9 mouse cellular contexts compared by ENCODE assay signal in the genomic region with DNA sequence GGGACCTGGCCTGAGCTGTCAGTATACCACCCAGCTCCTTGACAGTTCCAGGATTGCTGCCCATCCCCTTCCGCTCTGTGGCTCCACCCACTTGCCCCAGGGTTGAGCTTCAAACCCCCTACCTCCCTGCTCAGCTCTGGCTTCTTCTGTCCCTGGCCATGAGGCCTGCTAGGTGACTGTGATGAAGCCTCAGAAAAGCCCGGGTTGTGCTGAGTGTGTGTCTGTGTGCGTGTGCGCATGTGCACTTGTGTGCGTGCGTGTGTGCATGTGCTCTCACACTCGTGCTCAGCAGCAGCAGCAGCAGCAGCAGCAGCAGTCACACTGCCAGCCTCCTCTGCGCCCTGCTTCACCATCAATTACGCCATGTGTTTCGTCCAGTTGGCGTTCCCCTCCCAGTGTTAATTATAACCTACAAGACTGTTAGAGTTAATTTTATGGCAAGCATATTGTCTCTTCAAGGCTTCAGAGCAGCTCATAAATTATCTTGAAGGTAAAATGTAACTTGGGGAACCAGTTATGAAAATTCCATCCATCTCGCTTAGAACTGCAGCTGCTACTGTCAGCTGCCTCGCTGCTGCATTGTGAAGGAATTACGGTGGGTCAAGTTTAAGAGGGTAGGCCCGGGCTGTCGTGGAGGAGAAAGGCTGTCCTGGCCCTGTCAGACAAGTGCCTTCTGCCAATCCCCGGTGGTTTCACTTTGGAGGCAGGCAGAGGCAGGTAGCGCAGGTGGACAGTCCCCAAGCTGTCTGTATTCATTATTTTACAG.
DNase-seq lines count a peak whose midpoint lies in the region; ATAC-seq and TF ChIP-seq lines count a peak whose summit lies in the region.
"Had no signal": no experiment of that assay in that cellular context is flagged by ENCODE, and none has a peak within 500 bp of the region (broad histone marks: within the 10 kb centered on the region; RNA-seq: fewer than 3 reads in every experiment).

No protein-coding gene starts in this region.

- DNase-seq in layer of hippocampus, adult 9-11 months, result peak; percentile 43
- DNase-seq in layer of hippocampus, postnatal 14 days (ENCODE audit: low spot score in 2 of 2), result no peak
- no peak for DNase-seq in hindbrain, postnatal 0 days (ENCODE audit: low spot score)
- DNase-seq in neural tube, embryonic 11.5 days (ENCODE audit: low spot score), result no peak
- DNase-seq in gastrocnemius, postnatal 14 days, result no peak
- DNase-seq in urinary bladder, postnatal 25 days (ENCODE audit: low spot score), result no peak
- no peak for DNase-seq in T-cell, adult 2 months (ENCODE audit: low spot score)

- 63% methylated on average over 18 of the region's 18 CpGs for WGBS in embryonic facial prominence, embryonic 13.5 days
- WGBS in hindbrain, postnatal 0 days, result 59% methylated on average over 18 of the region's 18 CpGs
- WGBS in neural tube, embryonic 11.5 days, result 46% methylated on average over 18 of the region's 18 CpGs

- intact Hi-C loops in gastrocnemius, postnatal 14 days (cut with DNase I; ENCODE audit: low total_unique reads), result loop anchor here (5.0 to 10.0 kb wide), 2 partner anchors 264 to 832 kb away; no protein-coding TSS in a partner anchor

- no peak overlapping the region for H3K4me3 ChIP-seq in embryonic facial prominence, embryonic 13.5 days
- H3K4me3 ChIP-seq in hindbrain, postnatal 0 days (ENCODE audit: low read length), result no peak overlapping the region
- no peak overlapping the region for H3K4me3 ChIP-seq in neural tube, embryonic 11.5 days (ENCODE audit: low read depth, low read length)

- no peak overlapping the region for H3K9ac ChIP-seq in embryonic facial prominence, embryonic 13.5 days
- H3K9ac ChIP-seq in hindbrain, postnatal 0 days (replicated peaks; ENCODE audit: low read length), result no peak overlapping the region
- H3K9ac ChIP-seq in neural tube, embryonic 11.5 days (ENCODE audit: low read length), result no peak overlapping the region

- H3K9me3 ChIP-seq in embryonic facial prominence, embryonic 13.5 days, result no peaks in the 10 kb centered on the region
- no peaks in the 10 kb centered on the region for H3K9me3 ChIP-seq in hindbrain, postnatal 0 days (ENCODE audit: low read length)
- H3K9me3 ChIP-seq in neural tube, embryonic 11.5 days (ENCODE audit: control insufficient read depth, low read length), result no peaks in the 10 kb centered on the region
- H3K9me3 ChIP-seq: G1E had no signal

- no peak for TF ChIP-seq CTCF in hindbrain, postnatal 0 days (IDR thresholded peaks at IDR 0.05; ENCODE audit: low read depth)

- no peaks in the 10 kb centered on the region for H3K36me3 ChIP-seq in embryonic facial prominence, embryonic 13.5 days
- H3K36me3 ChIP-seq in hindbrain, postnatal 0 days (ENCODE audit: insufficient read depth, low read length), result no peaks in the 10 kb centered on the region
- no peaks in the 10 kb centered on the region for H3K36me3 ChIP-seq in neural tube, embryonic 11.5 days (ENCODE audit: control insufficient read depth, insufficient read depth, low read length)

- peaks cover 49% of the 10 kb centered on the region for H3K27me3 ChIP-seq in embryonic facial prominence, embryonic 13.5 days
- H3K27me3 ChIP-seq in hindbrain, postnatal 0 days (ENCODE audit: insufficient read depth, low read length), result no peaks in the 10 kb centered on the region
- peaks cover 5% of the 10 kb centered on the region; the same call in 1 of the 2 replicates for H3K27me3 ChIP-seq in neural tube, embryonic 11.5 days (ENCODE audit: control insufficient read depth, insufficient read depth, low read length)

- H3K4me1 ChIP-seq in embryonic facial prominence, embryonic 13.5 days, result peaks cover 41% of the 10 kb centered on the region
- 0 out of 2 replicates have a peak, but pooled peaks cover 8% of the 10 kb centered on the region for H3K4me1 ChIP-seq in hindbrain, postnatal 0 days (ENCODE audit: insufficient read depth, low read length)
- H3K4me1 ChIP-seq in neural tube, embryonic 11.5 days (ENCODE audit: control insufficient read depth, insufficient read depth, low read length), result peaks cover 23% of the 10 kb centered on the region

- no peak overlapping the region for H3K4me2 ChIP-seq in embryonic facial prominence, embryonic 13.5 days
- H3K4me2 ChIP-seq in hindbrain, postnatal 0 days (ENCODE audit: low read depth, low read length), result no peak overlapping the region
- H3K4me2 ChIP-seq in neural tube, embryonic 11.5 days (ENCODE audit: low read depth), result no peak overlapping the region

- no peak for ATAC-seq in embryonic facial prominence, embryonic 13.5 days (ENCODE audit: insufficient number of reproducible peaks, insufficient read depth, low FRiP score, low TSS enrichment, low read depth)
- peak; percentile 61; the same call in 1 of the 2 replicates for ATAC-seq in hindbrain, postnatal 0 days
- peak; percentile 48; the same call in 1 of the 2 replicates for ATAC-seq in neural tube, embryonic 11.5 days (ENCODE audit: insufficient read depth, low FRiP score, low TSS enrichment)

- 0 out of 2 replicates have a peak overlapping the region, but pooled peaks have one; percentile 4 for H3K27ac ChIP-seq in embryonic facial prominence, embryonic 13.5 days
- no peak overlapping the region for H3K27ac ChIP-seq in hindbrain, postnatal 0 days
- H3K27ac ChIP-seq in neural tube, embryonic 11.5 days (ENCODE audit: low read depth, low read length), result 0 out of 2 replicates have a peak overlapping the region, but pooled peaks have one; percentile 23
